Mouse (Mus musculus): ENCODE data around the gene Sec14l2. TPM values are rescaled to one million over a fixed set of nuclear protein-coding genes. Genes with fewer than 3 reads are reported as not detected.

Gene Sec14l2
- polyA plus RNA-seq, 1 experiment from 2014 or later: 0.42 TPM

GRCm38 (mm10) chr11:4149886-4150285, 26.7 kb upstream of the Sec14l2 start:
- Histone ChIP-seq H3K4me2 (ENCODE audit: low read depth, low read length) (no peak overlapping the region), H3K9me3 (replicated peaks; ENCODE audit: control insufficient read depth, low read length) (no peaks in the 10 kb centered on the region; the same call in 1 of the 2 replicates), H3K36me3 (ENCODE audit: control insufficient read depth, insufficient read depth) (no peaks in the 10 kb centered on the region), H3K9ac (ENCODE audit: low read length) (no peak overlapping the region), H3K4me3 (ENCODE audit: low read length) (no peak overlapping the region), H3K27ac (ENCODE audit: low read length) (no peak overlapping the region), H3K27me3 (ENCODE audit: control insufficient read depth, insufficient read depth, low read length) (no peaks in the 10 kb centered on the region), H3K4me1 (ENCODE audit: control insufficient read depth, insufficient read depth, low read length) (no peaks in the 10 kb centered on the region)
- WGBS: 84% methylated on average over 6 of the region's 6 CpGs
- no peak for ATAC-seq (replicated peaks; ENCODE audit: extremely low read depth, insufficient read depth, low FRiP score)

GRCm38 (mm10) chr11:4148536-4149156, 25.4 kb upstream of the Sec14l2 start:
- 73% methylated on average over 9 of the region's 9 CpGs for WGBS
- H3K9me3 ChIP-seq (replicated peaks; ENCODE audit: control insufficient read depth, low read length): no peaks in the 10 kb centered on the region
- no peak overlapping the region for H3K4me3 ChIP-seq (ENCODE audit: low read length)
- peaks cover 6% of the 10 kb centered on the region; the same call in 1 of the 2 replicates for H3K36me3 ChIP-seq (ENCODE audit: control insufficient read depth, insufficient read depth)
- ATAC-seq (replicated peaks; ENCODE audit: extremely low read depth, insufficient read depth, low FRiP score): no peak
- H3K4me1 ChIP-seq (ENCODE audit: control insufficient read depth, insufficient read depth, low read length): no peaks in the 10 kb centered on the region
- no peaks in the 10 kb centered on the region for H3K27me3 ChIP-seq (ENCODE audit: control insufficient read depth, insufficient read depth, low read length)
- H3K9ac ChIP-seq (ENCODE audit: low read length): no peak overlapping the region
- H3K27ac ChIP-seq (ENCODE audit: low read length): no peak overlapping the region
- H3K4me2 ChIP-seq (ENCODE audit: low read depth, low read length): no peak overlapping the region

GRCm38 (mm10) chr11:4148120-4148519, 24.9 kb upstream of the Sec14l2 start:
- H3K9me3 ChIP-seq (replicated peaks; ENCODE audit: control insufficient read depth, low read length): no peaks in the 10 kb centered on the region
- no peaks in the 10 kb centered on the region for H3K4me1 ChIP-seq (ENCODE audit: control insufficient read depth, insufficient read depth, low read length)
- 81% methylated on average over 5 of the region's 5 CpGs for WGBS
- no peak overlapping the region for H3K9ac ChIP-seq (ENCODE audit: low read length)
- no peak for ATAC-seq (replicated peaks; ENCODE audit: extremely low read depth, insufficient read depth, low FRiP score)
- no peak overlapping the region for H3K27ac ChIP-seq (ENCODE audit: low read length)
- no peak overlapping the region for H3K4me3 ChIP-seq (ENCODE audit: low read length)
- H3K27me3 ChIP-seq (ENCODE audit: control insufficient read depth, insufficient read depth, low read length): no peaks in the 10 kb centered on the region
- H3K36me3 ChIP-seq (ENCODE audit: control insufficient read depth, insufficient read depth): peaks cover 11% of the 10 kb centered on the region; the same call in 1 of the 2 replicates
- no peak overlapping the region for H3K4me2 ChIP-seq (ENCODE audit: low read depth, low read length)

- Histone ChIP-seq H3K4me2 (ENCODE audit: low read depth, low read length) (no peak overlapping the region), H3K4me1 (ENCODE audit: control insufficient read depth, insufficient read depth, low read length) (no peaks in the 10 kb centered on the region), H3K4me3 (ENCODE audit: low read length) (no peak overlapping the region), H3K9me3 (replicated peaks; ENCODE audit: control insufficient read depth, low read length) (no peaks in the 10 kb centered on the region), H3K27ac (ENCODE audit: low read length) (no peak overlapping the region), H3K36me3 (ENCODE audit: control insufficient read depth, insufficient read depth) (peaks cover 20% of the 10 kb centered on the region; the same call in 1 of the 2 replicates), H3K9ac (ENCODE audit: low read length) (no peak overlapping the region), H3K27me3 (ENCODE audit: control insufficient read depth, insufficient read depth, low read length) (no peaks in the 10 kb centered on the region)
- 81% methylated on average over 10 of the region's 10 CpGs for WGBS
- ATAC-seq (replicated peaks; ENCODE audit: extremely low read depth, insufficient read depth, low FRiP score): no peak
Measured at GRCm38 (mm10) chr11:4147098-4147497, 23.9 kb upstream of the Sec14l2 start.

- Histone ChIP-seq H3K36me3 (ENCODE audit: control insufficient read depth, insufficient read depth) (peaks cover 23% of the 10 kb centered on the region; the same call in 1 of the 2 replicates), H3K9ac (ENCODE audit: low read length) (no peak overlapping the region; the same call in 1 of the 2 replicates), H3K27me3 (ENCODE audit: control insufficient read depth, insufficient read depth, low read length) (no peaks in the 10 kb centered on the region), H3K27ac (ENCODE audit: low read length) (no peak overlapping the region), H3K9me3 (replicated peaks; ENCODE audit: control insufficient read depth, low read length) (no peaks in the 10 kb centered on the region), H3K4me2 (ENCODE audit: low read depth, low read length) (no peak overlapping the region), H3K4me1 (ENCODE audit: control insufficient read depth, insufficient read depth, low read length) (no peaks in the 10 kb centered on the region), H3K4me3 (ENCODE audit: low read length) (no peak overlapping the region)
- no peak for ATAC-seq (replicated peaks; ENCODE audit: extremely low read depth, insufficient read depth, low FRiP score)
- 74% methylated on average over 6 of the region's 6 CpGs for whole genome bisulfite sequencing
Measured at GRCm38 (mm10) chr11:4146381-4146780, 23.2 kb upstream of the Sec14l2 start.

- no peak overlapping the region for H3K4me3 ChIP-seq (ENCODE audit: low read length)
- H3K27me3 ChIP-seq (ENCODE audit: control insufficient read depth, insufficient read depth, low read length): no peaks in the 10 kb centered on the region
- no peak overlapping the region for H3K27ac ChIP-seq (ENCODE audit: low read length)
- 83% methylated on average over 21 of the region's 21 CpGs for WGBS
- no peak for ATAC-seq (replicated peaks; ENCODE audit: extremely low read depth, insufficient read depth, low FRiP score)
- no peak overlapping the region for H3K4me2 ChIP-seq (ENCODE audit: low read depth, low read length)
- no peak overlapping the region for H3K9ac ChIP-seq (ENCODE audit: low read length)
- H3K4me1 ChIP-seq (ENCODE audit: control insufficient read depth, insufficient read depth, low read length): no peaks in the 10 kb centered on the region
- H3K9me3 ChIP-seq (replicated peaks; ENCODE audit: control insufficient read depth, low read length): no peaks in the 10 kb centered on the region
- peaks cover 33% of the 10 kb centered on the region for H3K36me3 ChIP-seq (ENCODE audit: control insufficient read depth, insufficient read depth)
Measured at GRCm38 (mm10) chr11:4143281-4144062, 20.3 kb upstream of the Sec14l2 start.

- no peak overlapping the region for H3K27ac ChIP-seq (ENCODE audit: low read length)
- no peak overlapping the region for H3K4me2 ChIP-seq (ENCODE audit: low read depth, low read length)
- H3K27me3 ChIP-seq (ENCODE audit: control insufficient read depth, insufficient read depth, low read length): no peaks in the 10 kb centered on the region
- H3K9ac ChIP-seq (ENCODE audit: low read length): no peak overlapping the region
- H3K4me3 ChIP-seq (ENCODE audit: low read length): no peak overlapping the region
- peaks cover 33% of the 10 kb centered on the region for H3K36me3 ChIP-seq (ENCODE audit: control insufficient read depth, insufficient read depth)
- H3K4me1 ChIP-seq (ENCODE audit: control insufficient read depth, insufficient read depth, low read length): no peaks in the 10 kb centered on the region
- WGBS: 80% methylated on average over 4 of the region's 4 CpGs
- no peak for ATAC-seq (replicated peaks; ENCODE audit: extremely low read depth, insufficient read depth, low FRiP score)
- H3K9me3 ChIP-seq (replicated peaks; ENCODE audit: control insufficient read depth, low read length): no peaks in the 10 kb centered on the region
Measured at GRCm38 (mm10) chr11:4142352-4142751, 19.1 kb upstream of the Sec14l2 start.

- H3K27me3 ChIP-seq (ENCODE audit: control insufficient read depth, insufficient read depth, low read length): no peaks in the 10 kb centered on the region
- H3K9ac ChIP-seq (ENCODE audit: low read length): no peak overlapping the region
- no peak overlapping the region for H3K4me2 ChIP-seq (ENCODE audit: low read depth, low read length)
- H3K27ac ChIP-seq (ENCODE audit: low read length): no peak overlapping the region
- no peak for ATAC-seq (replicated peaks; ENCODE audit: extremely low read depth, insufficient read depth, low FRiP score)
- H3K9me3 ChIP-seq (replicated peaks; ENCODE audit: control insufficient read depth, low read length): no peaks in the 10 kb centered on the region
- H3K36me3 ChIP-seq (ENCODE audit: control insufficient read depth, insufficient read depth): peaks cover 33% of the 10 kb centered on the region
- H3K4me3 ChIP-seq (ENCODE audit: low read length): no peak overlapping the region
- H3K4me1 ChIP-seq (ENCODE audit: control insufficient read depth, insufficient read depth, low read length): no peaks in the 10 kb centered on the region; the same call in 1 of the 2 replicates
Measured at GRCm38 (mm10) chr11:4141505-4141904, 18.3 kb upstream of the Sec14l2 start.

GRCm38 (mm10) chr11:4138964-4139363, 15.7 kb upstream of the Sec14l2 start:
- H3K4me1 ChIP-seq (ENCODE audit: control insufficient read depth, insufficient read depth, low read length): peaks cover 14% of the 10 kb centered on the region
- peaks cover 31% of the 10 kb centered on the region for H3K36me3 ChIP-seq (ENCODE audit: control insufficient read depth, insufficient read depth)
- H3K4me3 ChIP-seq (ENCODE audit: low read length): no peak overlapping the region
- H3K27ac ChIP-seq (ENCODE audit: low read length): no peak overlapping the region
- no peak overlapping the region for H3K9ac ChIP-seq (ENCODE audit: low read length)
- ATAC-seq (replicated peaks; ENCODE audit: extremely low read depth, insufficient read depth, low FRiP score): no peak
- no peaks in the 10 kb centered on the region for H3K9me3 ChIP-seq (replicated peaks; ENCODE audit: control insufficient read depth, low read length)
- 88% methylated on average over 2 of the region's 2 CpGs for WGBS
- no peak overlapping the region for H3K4me2 ChIP-seq (ENCODE audit: low read depth, low read length)
- no peaks in the 10 kb centered on the region for H3K27me3 ChIP-seq (ENCODE audit: control insufficient read depth, insufficient read depth, low read length)
